Mouse (Mus musculus): ENCODE data around the gene Txnip. TPM values are rescaled to one million over a fixed set of nuclear protein-coding genes. Genes with fewer than 3 reads are reported as not detected.

The Txnip gene
- polyA plus RNA-seq, 1 experiment from 2014 or later: 146 TPM

- Histone ChIP-seq H3K9me3 (no peaks in the 10 kb centered on the region), H3K9ac (no peak overlapping the region), H3K4me3 (replicated peaks) (no peak overlapping the region), H3K4me1 (replicated peaks) (peaks cover 34% of the 10 kb centered on the region), H3K4me2 (replicated peaks) (0 out of 2 replicates have a peak overlapping the region, but pooled peaks have one; percentile 10), H3K27me3 (replicated peaks) (no peaks in the 10 kb centered on the region), H3K36me3 (no peaks in the 10 kb centered on the region), H3K27ac (peak overlapping the region; percentile 78)
- peak; percentile 13; the same call in 1 of the 2 replicates for ATAC-seq
- WGBS: 23% methylated on average over 12 of the region's 12 CpGs
These were observed 2.6 kb upstream of the Txnip start for GRCm38 (mm10) chr3:96555041-96555596.

- Histone ChIP-seq H3K9me3 (no peaks in the 10 kb centered on the region), H3K36me3 (peaks cover 5% of the 10 kb centered on the region; the same call in 1 of the 2 replicates), H3K9ac (no peak overlapping the region), H3K27ac (peak overlapping the region; percentile 95), H3K4me3 (replicated peaks) (peak overlapping the region; percentile 62; the same call in 1 of the 2 replicates), H3K4me2 (replicated peaks) (peak overlapping the region; percentile 83), H3K27me3 (replicated peaks) (no peaks in the 10 kb centered on the region), H3K4me1 (replicated peaks) (peaks cover 43% of the 10 kb centered on the region)
- 66% methylated on average over 15 of the region's 15 CpGs for WGBS
- no peak for ATAC-seq
These were observed 1.6 kb upstream of the Txnip start for GRCm38 (mm10) chr3:96555999-96556614.

GRCm38 (mm10) chr3:96556651-96557635 is 814 bp upstream of the Txnip start:
- Histone ChIP-seq H3K4me1 (replicated peaks) (peaks cover 44% of the 10 kb centered on the region), H3K4me3 (replicated peaks) (peak overlapping the region; percentile 62), H3K9ac (peak overlapping the region; percentile 54), H3K4me2 (replicated peaks) (peak overlapping the region; percentile 83), H3K27me3 (replicated peaks) (no peaks in the 10 kb centered on the region), H3K9me3 (no peaks in the 10 kb centered on the region), H3K27ac (peak overlapping the region; percentile 95), H3K36me3 (peaks cover 9% of the 10 kb centered on the region; the same call in 1 of the 2 replicates)
- ATAC-seq: no peak; the same call in 1 of the 2 replicates
- 2% methylated on average over 22 of the region's 22 CpGs for WGBS

GRCm38 (mm10) chr3:96558159-96558558 is 402 bp downstream of the Txnip start:
- Histone ChIP-seq H3K27me3 (replicated peaks) (no peaks in the 10 kb centered on the region), H3K4me1 (replicated peaks) (peaks cover 45% of the 10 kb centered on the region), H3K9me3 (no peaks in the 10 kb centered on the region), H3K36me3 (peaks cover 9% of the 10 kb centered on the region; the same call in 1 of the 2 replicates), H3K27ac (peak overlapping the region; percentile 92), H3K4me2 (replicated peaks) (peak overlapping the region; percentile 71), H3K4me3 (replicated peaks) (peak overlapping the region; percentile 62), H3K9ac (peak overlapping the region; percentile 76)
- 0% methylated on average over 17 of the region's 17 CpGs for WGBS
- ATAC-seq: peak; percentile 22

- Histone ChIP-seq H3K4me1 (replicated peaks) (peaks cover 44% of the 10 kb centered on the region), H3K4me2 (replicated peaks) (peak overlapping the region; percentile 71), H3K9me3 (no peaks in the 10 kb centered on the region), H3K27ac (peak overlapping the region; percentile 92; the same call in 1 of the 2 replicates), H3K27me3 (replicated peaks) (no peaks in the 10 kb centered on the region), H3K4me3 (replicated peaks) (peak overlapping the region; percentile 62), H3K9ac (peak overlapping the region; percentile 76), H3K36me3 (peaks cover 9% of the 10 kb centered on the region; the same call in 1 of the 2 replicates)
- ATAC-seq: no peak
- WGBS: 16% methylated on average over 10 of the region's 10 CpGs
These were observed 975 bp downstream of the Txnip start for GRCm38 (mm10) chr3:96558668-96559196.

GRCm38 (mm10) chr3:96559398-96559910 is 1.7 kb downstream of the Txnip start:
- H3K27ac ChIP-seq: peak overlapping the region; percentile 34; the same call in 1 of the 2 replicates
- H3K9ac ChIP-seq: peak overlapping the region; percentile 76
- peak overlapping the region; percentile 62 for H3K4me3 ChIP-seq (replicated peaks)
- peaks cover 48% of the 10 kb centered on the region for H3K4me1 ChIP-seq (replicated peaks)
- no peak for ATAC-seq
- H3K4me2 ChIP-seq (replicated peaks): peak overlapping the region; percentile 71
- WGBS: 49% methylated on average over 12 of the region's 12 CpGs
- peaks cover 9% of the 10 kb centered on the region; the same call in 1 of the 2 replicates for H3K36me3 ChIP-seq
- no peaks in the 10 kb centered on the region for H3K27me3 ChIP-seq (replicated peaks)
- H3K9me3 ChIP-seq: no peaks in the 10 kb centered on the region

- H3K27me3 ChIP-seq (replicated peaks): no peaks in the 10 kb centered on the region
- H3K9ac ChIP-seq: peak overlapping the region; percentile 76
- peak overlapping the region; percentile 46; the same call in 1 of the 2 replicates for H3K27ac ChIP-seq
- 59% methylated on average over 23 of the region's 23 CpGs for WGBS
- no peaks in the 10 kb centered on the region for H3K9me3 ChIP-seq
- peaks cover 46% of the 10 kb centered on the region for H3K4me1 ChIP-seq (replicated peaks)
- peak overlapping the region; percentile 71 for H3K4me2 ChIP-seq (replicated peaks)
- peak overlapping the region; percentile 62 for H3K4me3 ChIP-seq (replicated peaks)
- peaks cover 9% of the 10 kb centered on the region; the same call in 1 of the 2 replicates for H3K36me3 ChIP-seq
- no peak for ATAC-seq
These were observed 2.4 kb downstream of the Txnip start for GRCm38 (mm10) chr3:96559911-96560850.

GRCm38 (mm10) chr3:96560881-96561668 is 3.3 kb downstream of the Txnip start:
- peaks cover 39% of the 10 kb centered on the region for H3K4me1 ChIP-seq (replicated peaks)
- no peak for ATAC-seq
- whole genome bisulfite sequencing: 70% methylated on average over 9 of the region's 9 CpGs
- H3K9ac ChIP-seq: peak overlapping the region; percentile 76
- peaks cover 9% of the 10 kb centered on the region; the same call in 1 of the 2 replicates for H3K36me3 ChIP-seq
- H3K27ac ChIP-seq: peak overlapping the region; percentile 46; the same call in 1 of the 2 replicates
- no peaks in the 10 kb centered on the region for H3K9me3 ChIP-seq
- H3K27me3 ChIP-seq (replicated peaks): no peaks in the 10 kb centered on the region
- H3K4me3 ChIP-seq (replicated peaks): peak overlapping the region; percentile 62
- H3K4me2 ChIP-seq (replicated peaks): peak overlapping the region; percentile 71

GRCm38 (mm10) chr3:96561946-96562681 is 4.4 kb downstream of the Txnip start:
- peaks cover 40% of the 10 kb centered on the region for H3K4me1 ChIP-seq (replicated peaks)
- H3K36me3 ChIP-seq: peaks cover 9% of the 10 kb centered on the region; the same call in 1 of the 2 replicates
- ATAC-seq: no peak
- no peak overlapping the region for H3K4me3 ChIP-seq (replicated peaks)
- H3K27me3 ChIP-seq (replicated peaks): no peaks in the 10 kb centered on the region
- peak overlapping the region; percentile 74 for H3K27ac ChIP-seq
- no peak overlapping the region for H3K9ac ChIP-seq
- H3K4me2 ChIP-seq (replicated peaks): peak overlapping the region; percentile 38
- no peaks in the 10 kb centered on the region for H3K9me3 ChIP-seq
- WGBS: 36% methylated on average over 10 of the region's 10 CpGs
